Comparison of ENCODE assay signal across 16 mouse cellular contexts in genomic region chr6:118876204-118876603, GRCm38 (mm10).
DNase-seq lines count a peak whose midpoint lies in the region; ATAC-seq lines count a peak whose summit lies in the region.
"Had no signal": no experiment of that assay in that cellular context is flagged by ENCODE, and none has a peak within 500 bp of the region (broad histone marks: within the 10 kb centered on the region; RNA-seq: fewer than 3 reads in every experiment).

No protein-coding gene starts in this region.

- no peaks in the 10 kb centered on the region for H3K27me3 ChIP-seq in heart, embryonic 11.5 days (ENCODE audit: control insufficient read depth, insufficient read depth, low read length)
- H3K27me3 ChIP-seq: limb, embryonic 12.5 days; midbrain, embryonic 12.5 days; stomach, embryonic 15.5 days had no signal

- no peak overlapping the region for H3K27ac ChIP-seq in heart, embryonic 11.5 days (ENCODE audit: low read depth, low read length)
- H3K27ac ChIP-seq: embryonic facial prominence, embryonic 10.5 days; forebrain, embryonic 10.5 days; limb, embryonic 12.5 days; midbrain, embryonic 12.5 days; stomach, embryonic 15.5 days had no signal

- 27% methylated on average over 2 of the region's 2 CpGs for WGBS in heart, embryonic 11.5 days (ENCODE audit: insufficient replicate concordance)

- H3K36me3 ChIP-seq in heart, embryonic 11.5 days (ENCODE audit: control insufficient read depth, insufficient read depth, low read length) = no peaks in the 10 kb centered on the region
- H3K36me3 ChIP-seq: embryonic facial prominence, embryonic 10.5 days; forebrain, embryonic 10.5 days; limb, embryonic 12.5 days; midbrain, embryonic 12.5 days; stomach, embryonic 15.5 days had no signal

- intact Hi-C loops in left cerebral cortex, postnatal 4 days (cut with DNase I) = no loop called here

- peaks cover 38% of the 10 kb centered on the region for H3K4me1 ChIP-seq in heart, embryonic 11.5 days (ENCODE audit: control insufficient read depth, insufficient read depth, low read length)
- H3K4me1 ChIP-seq: embryonic facial prominence, embryonic 10.5 days; forebrain, embryonic 10.5 days; midbrain, embryonic 12.5 days; stomach, embryonic 15.5 days had no signal

- no peak overlapping the region for H3K4me3 ChIP-seq in heart, embryonic 11.5 days (ENCODE audit: low read depth, low read length)
- H3K4me3 ChIP-seq: embryonic facial prominence, embryonic 10.5 days; forebrain, embryonic 10.5 days; limb, embryonic 12.5 days; midbrain, embryonic 12.5 days; stomach, embryonic 15.5 days had no signal

- peak; percentile 65 to 78 for DNase-seq in heart, adult 18-20 months
- peak; percentile 68 for DNase-seq in adipocyte (ENCODE audit: low spot score)
- peak; percentile 63 for DNase-seq in heart, adult 8-10 months (ENCODE audit: low spot score)
- DNase-seq in kidney, postnatal 36 days = peak; percentile 19 to 47
- DNase-seq in left cerebral cortex, postnatal 4 days = no peak
- no peak for DNase-seq in c-Kit-positive CD71-positive TER-119-positive erythroid progenitor cells, embryonic 14.5 days (ENCODE audit: low spot score)
- DNase-seq: cerebellum, adult 8-10 months; liver, postnatal 0 days had no signal

- H3K4me2 ChIP-seq in heart, embryonic 11.5 days = no peak overlapping the region
- H3K4me2 ChIP-seq: limb, embryonic 12.5 days; midbrain, embryonic 12.5 days; stomach, embryonic 15.5 days had no signal

- no peak overlapping the region for H3K9ac ChIP-seq in heart, embryonic 11.5 days (ENCODE audit: low read depth, low read length)
- H3K9ac ChIP-seq: limb, embryonic 12.5 days; liver, postnatal 0 days; midbrain, embryonic 12.5 days; stomach, embryonic 15.5 days had no signal

- no peak for ATAC-seq in heart, embryonic 11.5 days (replicated peaks; ENCODE audit: insufficient number of reproducible peaks, low FRiP score, low TSS enrichment)
- no peak for ATAC-seq in frontal cortex, adult (ENCODE audit: low TSS enrichment)
- ATAC-seq: inflammation-experienced regulatory T-cells, adult 6 months; liver, postnatal 0 days had no signal

- H3K9me3 ChIP-seq in heart, embryonic 11.5 days (replicated peaks; ENCODE audit: control insufficient read depth, low read length) = no peaks in the 10 kb centered on the region
- H3K9me3 ChIP-seq: embryonic facial prominence, embryonic 10.5 days; forebrain, embryonic 10.5 days; limb, embryonic 12.5 days; midbrain, embryonic 12.5 days; stomach, embryonic 15.5 days had no signal

Comparison
In these comparisons a context has a peak if more than half of its experiments do, and no peak if none do; other contexts are left out.
1. DNase-seq: peak in heart, adult 18-20 months (2 of 2), adipocyte (single experiment), heart, adult 8-10 months (single experiment) and kidney, postnatal 36 days (2 of 2); none in left cerebral cortex, postnatal 4 days (single experiment) and c-Kit-positive CD71-positive TER-119-positive erythroid progenitor cells, embryonic 14.5 days (single experiment).